Mouse (Mus musculus) right cerebral cortex, postnatal 14 days (tissue): Measurements from ENCODE around the gene Sept1.
A peak's percentile ranks its signal among the peaks of the same experiment; 100 is the strongest.

Experiments
- DNase-seq: peaks from one replicate; pipeline ENCODE4 v3.0.0; 2022

Sept1 gene

DNA sequence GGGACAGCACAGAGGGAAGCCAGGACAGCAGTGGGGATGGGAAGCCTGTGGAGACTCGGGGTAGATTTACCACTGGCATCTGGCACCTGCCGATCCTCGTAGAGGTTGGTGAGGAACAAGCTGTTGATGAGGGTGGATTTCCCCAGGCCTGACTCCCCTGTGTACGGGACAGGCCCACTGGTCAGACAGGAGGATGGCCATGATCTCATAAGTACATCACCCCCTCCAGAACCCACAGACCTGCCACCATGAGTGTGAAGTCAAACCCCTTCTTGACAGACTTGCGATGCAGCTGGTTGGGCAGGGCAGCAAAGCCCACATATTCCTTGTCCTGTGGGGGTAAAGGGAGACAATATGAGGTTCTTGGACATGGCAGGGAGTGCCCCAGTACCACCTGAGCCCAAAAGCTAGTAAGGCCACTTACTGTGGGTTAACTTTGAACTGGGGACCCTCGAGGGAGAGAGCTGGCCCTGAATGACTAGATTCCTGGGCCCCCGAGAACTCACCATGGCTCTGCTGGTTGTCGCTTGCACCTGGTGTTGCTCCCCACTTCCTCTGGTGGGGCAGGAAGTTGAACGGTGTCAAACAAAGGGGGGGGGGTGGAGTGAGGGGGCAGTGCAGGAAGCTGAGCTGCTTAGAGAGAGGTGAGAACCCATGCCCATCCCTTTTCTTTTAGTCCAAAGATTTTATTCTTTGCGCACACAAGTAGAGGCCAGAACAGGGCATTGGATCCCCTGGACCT is 14.9 kb downstream of the Sept1 start:
- no peak for DNase-seq

GRCm38 (mm10) chr7:127217475-127217874 is 15.5 kb downstream of the Sept1 start:
- no peak for DNase-seq

- no peak for DNase-seq
These were observed 16.6 kb downstream of the Sept1 start for GRCm38 (mm10) chr7:127216307-127216706.

- no peak for DNase-seq
These were observed 17.7 kb downstream of the Sept1 start for GRCm38 (mm10) chr7:127214981-127215871.

- no peak for DNase-seq
These were observed 18.4 kb downstream of the Sept1 start for GRCm38 (mm10) chr7:127214521-127214920.

DNA sequence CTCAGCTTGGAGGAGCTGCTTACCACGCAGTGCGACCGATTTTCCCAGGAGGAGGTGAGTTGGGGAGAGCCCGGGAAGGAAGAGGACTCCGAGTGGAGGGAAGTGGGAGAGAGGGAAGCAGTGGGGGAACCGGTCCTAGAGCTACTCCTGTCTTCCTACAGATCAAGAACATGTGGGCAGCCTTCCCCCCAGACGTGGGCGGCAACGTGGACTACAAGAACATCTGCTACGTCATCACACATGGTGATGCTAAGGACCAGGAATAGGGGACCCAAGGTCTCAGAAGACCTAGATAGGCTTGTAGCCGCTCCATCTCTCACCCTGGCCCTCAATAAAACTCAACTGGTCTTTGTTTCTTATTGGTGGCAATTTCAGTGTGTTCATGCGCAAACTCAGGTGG is 19.0 kb downstream of the Sept1 start:
- DNase-seq: no peak

GRCm38 (mm10) chr7:127213485-127213884 is 19.4 kb downstream of the Sept1 start:
- DNase-seq: no peak

- no peak for DNase-seq
These were observed 20.3 kb downstream of the Sept1 start for GRCm38 (mm10) chr7:127212432-127213250.

DNA sequence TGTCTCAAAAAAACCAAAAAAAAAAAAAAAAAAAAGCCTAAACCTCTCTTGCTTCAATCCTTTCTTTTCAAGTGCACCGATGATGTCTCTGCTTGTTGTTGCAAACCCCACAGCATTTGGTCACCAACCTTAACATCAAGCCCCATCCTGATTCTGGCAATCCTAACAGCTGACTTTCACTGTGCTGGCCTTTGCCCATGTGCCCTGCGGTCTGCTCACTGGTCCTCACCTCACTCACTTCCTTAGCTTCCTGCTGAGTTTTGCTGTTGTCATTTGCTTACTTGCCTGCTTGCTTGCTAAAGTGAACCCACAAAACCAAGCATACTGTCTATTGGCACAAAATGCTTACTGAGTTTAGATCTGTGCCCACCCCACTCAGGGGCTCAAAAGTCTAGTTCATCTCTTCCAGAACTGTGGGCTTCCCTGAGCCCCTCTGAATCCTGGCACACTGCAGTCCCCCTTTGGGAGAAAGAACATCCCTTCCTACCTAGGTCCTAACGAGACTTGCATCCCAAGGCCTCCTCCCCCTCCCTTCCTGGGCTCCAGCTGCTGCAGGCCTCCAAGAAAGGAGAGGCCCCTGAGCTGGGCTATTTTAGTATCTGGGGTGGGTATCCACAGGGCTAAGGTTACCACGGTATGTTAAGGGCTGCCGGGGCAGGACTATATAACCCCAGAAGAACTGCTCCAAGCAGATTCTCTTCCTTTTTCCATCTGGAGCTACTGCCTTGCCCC is 21.8 kb downstream of the Sept1 start:
- no peak for DNase-seq

- DNase-seq: no peak
These were observed 22.7 kb downstream of the Sept1 start for GRCm38 (mm10) chr7:127210266-127210665.

DNA sequence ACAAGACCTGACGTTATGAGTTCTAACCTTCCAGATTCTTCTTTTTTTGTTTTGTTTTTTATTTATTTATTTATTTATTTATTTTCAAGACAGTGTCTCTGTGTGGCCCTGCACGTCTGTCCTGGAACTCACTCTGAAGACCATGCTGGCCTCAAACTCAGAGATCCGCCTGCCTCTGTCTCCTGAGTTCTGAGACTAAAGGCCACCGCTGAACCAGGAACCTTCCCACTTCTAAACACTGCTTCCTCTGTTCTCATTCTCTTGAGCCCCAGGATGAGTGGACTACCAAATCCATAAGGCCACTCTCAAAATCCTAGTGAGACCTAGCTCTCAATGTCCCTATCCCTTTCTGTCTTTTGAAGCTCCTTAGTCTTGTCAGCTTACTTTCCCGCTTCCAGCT is 23.1 kb downstream of the Sept1 start:
- no peak for DNase-seq

DNA sequence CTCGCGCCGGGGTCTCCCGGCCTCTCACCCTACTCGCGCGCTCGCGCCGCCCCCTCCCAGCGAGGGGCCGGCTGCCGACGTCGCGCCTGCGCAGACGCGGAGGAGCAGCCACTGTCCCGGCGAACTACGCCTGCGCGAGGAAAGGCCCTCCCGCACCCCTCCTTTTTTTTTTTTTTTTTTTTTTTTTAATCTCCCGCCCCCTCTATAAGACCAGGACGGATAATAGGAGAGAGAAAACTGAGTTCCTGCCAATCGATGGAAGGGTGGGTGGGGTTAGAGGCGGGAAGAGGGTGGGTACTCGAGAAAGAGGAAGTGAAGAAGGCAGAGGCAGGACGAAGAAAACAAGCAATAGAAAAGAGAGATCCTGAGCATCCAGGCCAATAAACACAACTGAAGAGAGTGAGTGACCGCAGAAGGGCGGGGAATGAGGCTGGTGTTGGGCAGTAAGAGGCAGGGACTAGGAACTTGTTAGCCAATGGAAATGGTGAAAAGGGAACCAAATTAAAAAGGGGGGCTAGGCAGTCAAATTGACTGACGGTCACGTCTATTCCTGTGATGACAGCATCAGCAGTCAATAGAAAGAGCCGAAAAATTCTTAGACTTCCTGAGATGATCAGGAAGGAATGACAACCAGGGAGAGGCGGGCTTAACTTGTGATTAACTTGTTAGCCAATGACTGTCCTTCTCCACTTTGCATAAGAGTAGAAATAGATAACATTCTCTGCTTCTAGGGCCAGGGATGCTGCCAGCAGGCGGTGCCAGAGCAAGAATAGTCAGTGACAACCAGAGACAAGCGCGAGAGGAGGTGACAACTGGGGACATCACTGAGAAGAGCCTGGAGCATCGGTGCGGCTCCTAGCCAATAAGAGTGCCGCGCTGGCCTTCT is 24.1 kb downstream of the Sept1 start, which contains the start of gene Mylpf:
Gene Mylpf (plus strand): TSS at position 338 of the 886 bp plus-strand sequence.
- DNase-seq: peak; percentile 93

GRCm38 (mm10) chr7:127208295-127208552 is 24.7 kb downstream of the Sept1 start, which contains the start of gene Tbc1d10b:
TSS of gene Tbc1d10b (minus strand) at chr7:127208468.
- peak; percentile 37 for DNase-seq

DNA sequence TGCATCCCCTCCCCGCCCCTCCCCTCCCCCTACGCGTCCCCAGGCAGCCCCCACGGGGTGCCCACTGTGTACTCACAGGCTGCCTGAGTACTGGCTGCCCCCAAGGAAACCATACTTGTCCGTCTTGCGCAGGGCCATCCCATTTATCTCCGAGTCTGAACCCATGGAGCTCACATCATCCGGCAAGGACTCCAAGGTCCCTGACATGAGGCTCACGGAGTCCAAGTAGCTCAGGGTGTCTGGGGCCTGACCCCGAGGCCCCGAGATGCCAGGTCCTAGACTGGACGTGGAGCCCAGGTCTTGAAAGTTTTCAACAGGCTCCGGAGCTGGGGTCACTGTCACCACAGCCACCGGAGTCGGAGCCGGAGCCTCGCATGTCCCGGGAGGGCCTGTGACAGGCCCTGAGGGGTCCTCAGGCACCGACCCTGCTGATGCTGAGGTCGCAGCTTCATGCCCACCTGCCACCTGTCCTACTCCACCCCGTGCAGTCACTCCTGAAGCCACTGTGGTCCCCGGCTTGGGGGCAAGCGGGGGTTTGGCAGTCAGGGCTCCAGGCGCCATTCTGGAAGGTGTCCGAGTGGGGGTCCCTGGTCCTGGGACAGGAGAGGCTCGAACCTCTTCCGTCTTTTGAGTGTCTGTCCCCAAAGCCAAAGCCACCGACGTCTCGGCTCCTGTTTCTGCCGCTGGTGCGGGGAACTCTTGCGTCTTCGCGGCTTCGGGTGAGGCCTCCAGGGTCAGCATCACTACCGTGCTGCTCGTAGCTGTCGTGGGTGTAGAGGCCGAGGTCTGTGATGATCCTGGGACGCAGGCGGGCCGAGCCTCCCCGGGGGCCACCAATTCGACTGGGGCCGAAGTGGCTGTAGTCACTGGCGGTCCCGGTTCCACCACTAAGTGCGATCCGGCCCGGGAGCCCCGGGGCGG is 25.3 kb downstream of the Sept1 start:
- DNase-seq: no peak

GRCm38 (mm10) chr7:127206606-127207005 is 26.3 kb downstream of the Sept1 start:
- DNase-seq: no peak

DNA sequence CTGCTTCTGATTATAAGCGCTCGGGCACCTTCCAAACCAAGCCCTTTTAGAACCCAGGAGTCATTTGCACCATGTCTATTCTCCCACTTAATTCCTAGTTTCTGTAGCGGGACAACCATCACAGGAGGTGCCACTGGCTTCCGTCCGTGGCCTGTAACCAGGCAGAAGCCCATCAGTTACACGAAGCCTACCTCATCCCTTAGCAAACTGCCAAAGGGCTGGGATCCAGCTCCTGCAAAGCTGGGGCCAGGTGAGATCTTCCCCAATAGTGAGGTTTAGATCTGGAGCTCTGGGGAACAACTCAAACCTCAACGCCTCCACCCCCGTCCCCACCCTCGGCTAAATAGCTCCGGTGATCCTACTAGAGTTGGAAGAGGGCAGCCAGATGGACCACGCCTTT is 36.4 kb downstream of the Sept1 start:
- DNase-seq: no peak

DNA sequence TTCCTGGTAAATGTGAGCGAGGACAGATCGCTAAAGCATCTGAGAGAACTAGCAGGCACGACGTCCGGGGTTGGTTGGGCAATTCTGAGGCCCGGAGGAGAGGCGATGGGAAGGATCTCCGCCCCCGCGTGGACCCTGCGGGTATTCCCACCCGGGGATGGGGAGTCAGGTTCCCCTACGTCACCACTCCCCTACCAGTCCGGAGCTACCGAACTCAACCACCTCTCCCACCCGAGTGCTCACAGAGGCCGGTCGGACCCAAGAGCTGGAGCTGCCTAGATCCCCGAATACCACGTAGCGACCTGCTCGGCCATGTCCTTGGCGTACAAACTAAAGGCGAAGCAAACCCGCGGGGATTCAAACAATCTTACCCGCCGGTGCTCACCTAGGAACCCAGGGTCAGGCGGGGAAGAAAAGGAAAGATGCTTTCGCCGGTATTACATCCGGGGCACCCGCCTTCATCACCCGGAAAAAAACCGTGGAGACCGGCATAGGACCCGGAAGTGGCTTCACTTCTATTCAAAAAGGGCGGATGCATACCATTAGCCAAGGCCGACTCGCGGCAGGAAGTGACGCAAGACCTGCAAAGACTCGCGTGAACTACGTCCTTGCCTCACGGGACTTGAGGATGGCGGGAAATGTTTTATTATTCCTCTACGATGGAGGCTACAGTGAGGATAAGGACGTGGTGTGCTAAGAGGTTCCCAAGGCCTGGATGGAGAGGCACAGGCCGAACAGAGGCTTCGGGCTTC is 37.2 kb downstream of the Sept1 start, which contains the start of gene Cd2bp2:
Gene Cd2bp2 (minus strand): TSS at position 507 of the 752 bp plus-strand sequence.
- peak; percentile 93 for DNase-seq

GRCm38 (mm10) chr7:127194633-127195029 is 38.3 kb downstream of the Sept1 start:
- no peak for DNase-seq

- DNase-seq: no peak
These were observed 38.8 kb downstream of the Sept1 start for GRCm38 (mm10) chr7:127194011-127194632.
